Mouse (Mus musculus) gastrocnemius, adult 8-10 months (tissue): ENCODE data around the gene Rpusd4. TPM values are rescaled to one million over a fixed set of nuclear protein-coding genes. Genes with fewer than 3 reads are reported as not detected.

Experiments used
- DNase-seq, 2 experiments: peaks; one replicate each; pipeline ENCODE4 v3.0.0; 2022; ENCODE audit warnings: low spot score in 2 of 2
- total RNA-seq, 4 experiments: library from RNA; stranded (reverse); gene quantifications; 2 replicates each; pipeline ENCODE4 v1.2.4; 2022

The Rpusd4 gene
- total RNA-seq = 1 to 10 TPM; 6.2 to 6.9 (median 6.4) TPM

GRCm38 (mm10) chr9:35267146-35267975 lies at the start of gene Rpusd4, which contains the start of gene Fam118b:
Rpusd4 (plus strand) TSS chr9:35267865.
Fam118b (minus strand) TSS chr9:35267805.
- peak; percentile 86 to 92 for DNase-seq

GRCm38 (mm10) chr9:35217963-35218362 lies 49.7 kb upstream of the Rpusd4 start:
- DNase-seq = no peak

GRCm38 (mm10) chr9:35223466-35223865 lies 44.2 kb upstream of the Rpusd4 start:
- no peak for DNase-seq

GRCm38 (mm10) chr9:35228671-35229070 lies 39.0 kb upstream of the Rpusd4 start:
- DNase-seq = no peak

GRCm38 (mm10) chr9:35235996-35236395 lies 31.7 kb upstream of the Rpusd4 start:
- no peak for DNase-seq

- DNase-seq = no peak
These were observed 29.3 kb upstream of the Rpusd4 start for GRCm38 (mm10) chr9:35238371-35238770.

GRCm38 (mm10) chr9:35238915-35239571 lies 28.6 kb upstream of the Rpusd4 start:
- peak in 1 of 2 experiments; percentile 31 for DNase-seq

GRCm38 (mm10) chr9:35239734-35240133 lies 27.9 kb upstream of the Rpusd4 start:
- DNase-seq = no peak

GRCm38 (mm10) chr9:35247405-35247804 lies 20.3 kb upstream of the Rpusd4 start:
- no peak for DNase-seq

- DNase-seq = no peak
These were observed 18.2 kb upstream of the Rpusd4 start for GRCm38 (mm10) chr9:35249476-35249875.

- DNase-seq = no peak
These were observed 10.3 kb upstream of the Rpusd4 start for GRCm38 (mm10) chr9:35257365-35257764.

- no peak for DNase-seq
These were observed 5.2 kb upstream of the Rpusd4 start for GRCm38 (mm10) chr9:35262418-35262817.

GRCm38 (mm10) chr9:35263431-35263830 lies 4.2 kb upstream of the Rpusd4 start:
- DNase-seq = no peak

- no peak for DNase-seq
These were observed 3.2 kb upstream of the Rpusd4 start for GRCm38 (mm10) chr9:35264509-35264908.

GRCm38 (mm10) chr9:35267976-35268715 lies 481 bp downstream of the Rpusd4 start:
- DNase-seq = no peak

GRCm38 (mm10) chr9:35277855-35278365 lies 10.2 kb downstream of the Rpusd4 start:
- DNase-seq = no peak

GRCm38 (mm10) chr9:35278451-35278850 lies 10.8 kb downstream of the Rpusd4 start:
- DNase-seq = no peak

GRCm38 (mm10) chr9:35282006-35282850 lies 14.6 kb downstream of the Rpusd4 start:
- DNase-seq = peak; percentile 26 to 28

GRCm38 (mm10) chr9:35282851-35283200 lies 15.2 kb downstream of the Rpusd4 start:
- DNase-seq = no peak

GRCm38 (mm10) chr9:35283415-35284069 lies 15.9 kb downstream of the Rpusd4 start:
- DNase-seq = no peak
